Mouse (Mus musculus) telencephalon, adult 2 months (tissue): ENCODE results near the gene Adk.

Source experiments
- DNase-seq: peaks from one replicate; pipeline ENCODE4 v3.0.0-alpha.2; 2011; ENCODE audit warnings: low read depth, low spot score

Adk gene

GRCm38 (mm10) chr14:21099371-21099770 lies 47.0 kb downstream of the Adk start:
- DNase-seq = peak; percentile 50

- DNase-seq = no peak
Measured at GRCm38 (mm10) chr14:21100876-21101275, 48.5 kb downstream of the Adk start.

GRCm38 (mm10) chr14:21101562-21101961 lies 49.2 kb downstream of the Adk start:
- DNase-seq = no peak

- DNase-seq = no peak
Measured at GRCm38 (mm10) chr14:21102666-21103203, 50.4 kb downstream of the Adk start.

- DNase-seq = no peak
Measured at GRCm38 (mm10) chr14:21105049-21105448, 52.7 kb downstream of the Adk start.

- DNase-seq = no peak
Measured at GRCm38 (mm10) chr14:21106582-21106981, 54.2 kb downstream of the Adk start.

GRCm38 (mm10) chr14:21107551-21107950 lies 55.2 kb downstream of the Adk start:
- DNase-seq = no peak

- no peak for DNase-seq
Measured at GRCm38 (mm10) chr14:21110492-21110891, 58.1 kb downstream of the Adk start.

- no peak for DNase-seq
Measured at GRCm38 (mm10) chr14:21111500-21111899, 59.1 kb downstream of the Adk start.

- DNase-seq = no peak
Measured at GRCm38 (mm10) chr14:21112174-21112573, 59.8 kb downstream of the Adk start.

GRCm38 (mm10) chr14:21112742-21113141 lies 60.4 kb downstream of the Adk start:
- DNase-seq = no peak

GRCm38 (mm10) chr14:21114339-21114738 lies 62.0 kb downstream of the Adk start:
- no peak for DNase-seq

- DNase-seq = no peak
Measured at GRCm38 (mm10) chr14:21115318-21115717, 62.9 kb downstream of the Adk start.

- DNase-seq = no peak
Measured at GRCm38 (mm10) chr14:21115888-21116460, 63.6 kb downstream of the Adk start.

- no peak for DNase-seq
Measured at GRCm38 (mm10) chr14:21118095-21118494, 65.7 kb downstream of the Adk start.

GRCm38 (mm10) chr14:21119653-21120313 lies 67.4 kb downstream of the Adk start:
- DNase-seq = no peak

GRCm38 (mm10) chr14:21120473-21120872 lies 68.1 kb downstream of the Adk start:
- peak; percentile 53 for DNase-seq

GRCm38 (mm10) chr14:21127215-21127614 lies 74.8 kb downstream of the Adk start:
- no peak for DNase-seq

GRCm38 (mm10) chr14:21136906-21137305 lies 84.5 kb downstream of the Adk start:
- peak; percentile 77 for DNase-seq

GRCm38 (mm10) chr14:21142603-21143002 lies 90.2 kb downstream of the Adk start:
- no peak for DNase-seq

GRCm38 (mm10) chr14:21143406-21144115 lies 91.2 kb downstream of the Adk start:
- no peak for DNase-seq

- no peak for DNase-seq
Measured at GRCm38 (mm10) chr14:21147171-21147570, 94.8 kb downstream of the Adk start.

GRCm38 (mm10) chr14:21150301-21150700 lies 97.9 kb downstream of the Adk start:
- DNase-seq = peak; percentile 24
